Mouse (Mus musculus) spleen, adult 2 months (tissue): Measurements from ENCODE around the gene Slc7a7.

Source experiments
- CTCF ChIP-seq: fragments of 200-500 bp; IDR thresholded peaks from 2 replicates; pipeline ENCODE4 v1.5.1; 2011; ENCODE audit warnings: mild to moderate bottlenecking, inconsistent platforms; ENCODE audit not compliant: insufficient read depth, insufficient read length, insufficient replicate concordance; ENCODE audit errors: extremely low read depth
- POLR2A ChIP-seq: fragments of 200-500 bp; IDR thresholded peaks from 2 replicates; pipeline ENCODE4 v1.6.1; 2011; ENCODE audit warnings: low read depth, low read length, inconsistent platforms

GRCm38 (mm10) chr14:54366581-54366980 is 51.0 kb downstream of the Slc7a7 start:
- no peak for TF ChIP-seq CTCF
- TF ChIP-seq POLR2A = no peak
